Mouse (Mus musculus) heart, embryonic 13.5 days (tissue): ENCODE results near the gene Cdh26. TPM values are rescaled to one million over a fixed set of nuclear protein-coding genes. Genes with fewer than 3 reads are reported as not detected.

Experiments
- ATAC-seq: fragments of 200-750 bp; cut with Nextera tagmentation; 2 replicates; pipeline ENCODE4 v1.8.0; 2017; ENCODE audit warnings: moderate TSS enrichment; ENCODE audit not compliant: insufficient number of reproducible peaks, low FRiP score, low TSS enrichment; ENCODE audit errors: extremely low read depth
- H3K27ac ChIP-seq: fragments of 300-500 bp; sonication (generic); replicated peaks from 2 replicates; pipeline ENCODE4 v1.5.1; 2015; ENCODE audit warnings: moderate library complexity, mild to moderate bottlenecking, inconsistent platforms
- H3K27me3 ChIP-seq: fragments of 300-500 bp; sonication (generic); replicated peaks from 2 replicates; pipeline ENCODE4 v1.6.1; 2015; ENCODE audit warnings: mild to moderate bottlenecking, inconsistent platforms
- H3K36me3 ChIP-seq: fragments of 300-500 bp; sonication (generic); 2 replicates; pipeline ENCODE4 v1.6.1; 2015; ENCODE audit warnings: mild to moderate bottlenecking, inconsistent platforms
- H3K4me1 ChIP-seq: fragments of 300-500 bp; sonication (generic); 2 replicates; pipeline ENCODE4 v1.6.1; 2015; ENCODE audit warnings: inconsistent platforms
- H3K4me2 ChIP-seq: fragments of 300-500 bp; sonication (generic); 2 replicates; pipeline ENCODE4 v1.6.1; 2015; ENCODE audit warnings: inconsistent platforms, mild to moderate bottlenecking, moderate library complexity
- H3K4me3 ChIP-seq: fragments of 300-500 bp; sonication (generic); 2 replicates; pipeline ENCODE4 v1.5.1; 2015; ENCODE audit warnings: moderate library complexity, mild to moderate bottlenecking, inconsistent platforms
- H3K9ac ChIP-seq: fragments of 300-500 bp; sonication (generic); 2 replicates; pipeline ENCODE4 v1.6.1; 2015; ENCODE audit warnings: inconsistent platforms, mild to moderate bottlenecking, moderate library complexity
- H3K9me3 ChIP-seq: fragments of 300-500 bp; sonication (generic); 2 replicates; pipeline ENCODE4 v1.6.1; 2016; ENCODE audit warnings: inconsistent platforms
- WGBS: fragments of 180-500 bp; shearing (Covaris S2); methylation state at CpG from one replicate; pipeline ENCODE4 v1.1.7; 2015; ENCODE audit warnings: mixed read lengths; 5-methylcytosine and 5-hydroxymethylcytosine counted together
- polyA plus RNA-seq: library from polyadenylated mRNA; unstranded; fragments of >200 nt; fragmentation: Nextera tagmentation; extraction: Ambion mirVana; gene quantifications from 2 replicates; pipeline ENCODE4 v1.2.1, GENCODE M21; 2015

The Cdh26 gene
- polyA plus RNA-seq, 1 experiment from 2014 or later = 0.07 TPM

DNA sequence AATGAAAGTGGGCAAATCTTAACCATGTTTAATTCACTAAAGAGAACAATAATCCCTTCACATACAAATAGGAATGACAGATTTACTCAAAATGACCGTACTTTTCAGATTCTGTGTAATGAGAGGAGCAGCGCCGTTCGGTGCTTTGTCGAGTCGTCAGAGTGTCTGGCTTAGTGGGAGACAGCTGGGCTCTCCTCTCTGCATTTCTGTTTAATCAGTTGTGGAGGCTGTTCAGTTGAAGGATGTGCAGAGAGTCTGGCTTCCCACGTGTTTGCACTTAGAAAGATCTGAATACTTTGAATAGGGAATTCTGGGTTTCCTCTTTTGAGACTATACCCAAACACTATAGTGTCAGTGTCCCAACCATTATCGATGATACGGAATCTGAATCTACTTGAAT, 7.0 kb downstream of the Cdh26 start:
- no peak overlapping the region for H3K4me3 ChIP-seq
- no peak overlapping the region for H3K27ac ChIP-seq
- ATAC-seq = no peak
- 53% methylated on average over 9 of the region's 9 CpGs for WGBS
- 0 out of 2 replicates have a peak, but pooled peaks cover 4% of the 10 kb centered on the region for H3K4me1 ChIP-seq
- H3K36me3 ChIP-seq = no peaks in the 10 kb centered on the region
- H3K9ac ChIP-seq = no peak overlapping the region
- H3K9me3 ChIP-seq = no peaks in the 10 kb centered on the region
- no peaks in the 10 kb centered on the region for H3K27me3 ChIP-seq
- no peak overlapping the region for H3K4me2 ChIP-seq

DNA sequence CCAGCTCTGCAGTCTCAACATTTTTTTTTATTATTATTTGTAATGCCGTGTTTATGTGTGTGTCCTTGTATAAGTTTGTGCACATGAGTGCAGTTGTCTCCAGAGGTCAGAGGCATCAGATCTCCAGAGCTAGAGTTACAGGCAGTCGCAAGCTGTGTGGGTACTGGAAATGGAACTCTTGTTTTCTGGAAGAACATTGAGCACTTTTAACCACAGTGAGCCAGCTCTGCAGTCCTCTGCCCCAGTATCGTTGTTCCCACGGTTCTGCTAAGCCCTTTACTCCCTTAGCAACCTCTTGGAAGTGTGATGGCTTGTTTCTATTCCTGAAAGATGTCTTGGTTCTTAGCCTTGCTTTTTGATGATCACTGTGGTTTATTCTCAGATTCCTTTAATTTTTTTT, 19.1 kb downstream of the Cdh26 start:
- no peak overlapping the region for H3K4me2 ChIP-seq
- H3K4me3 ChIP-seq = no peak overlapping the region
- WGBS = 77% methylated on average over 4 of the region's 4 CpGs

DNA sequence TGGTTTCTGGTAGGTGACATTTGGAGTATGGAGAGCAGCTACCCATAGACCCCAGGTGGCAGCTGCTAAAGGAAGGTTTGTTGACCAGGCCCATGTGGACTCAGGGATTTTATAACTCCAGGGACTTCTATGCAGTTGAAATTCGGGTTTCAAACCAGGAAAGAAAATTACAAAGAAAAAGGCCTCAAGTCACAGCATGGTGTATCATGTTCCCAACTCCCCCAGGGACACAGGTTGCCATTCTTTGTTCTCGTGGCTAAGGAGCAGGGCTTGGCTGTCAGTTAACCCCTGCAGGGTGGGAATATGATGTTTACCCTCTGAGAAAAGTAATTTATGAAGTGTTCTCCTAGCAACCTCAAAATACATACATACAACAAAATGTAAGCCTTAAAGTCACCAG, 19.9 kb downstream of the Cdh26 start:
- no peak overlapping the region for H3K9ac ChIP-seq
- WGBS = 30% methylated on average over 2 of the region's 2 CpGs
- no peaks in the 10 kb centered on the region for H3K27me3 ChIP-seq
- no peak overlapping the region for H3K27ac ChIP-seq
- no peak for ATAC-seq
- no peak overlapping the region for H3K4me3 ChIP-seq
- H3K4me2 ChIP-seq = no peak overlapping the region
- no peaks in the 10 kb centered on the region for H3K36me3 ChIP-seq
- H3K4me1 ChIP-seq = no peaks in the 10 kb centered on the region
- H3K9me3 ChIP-seq = no peaks in the 10 kb centered on the region

More for the DNA sequence above, 19.1 kb downstream of the Cdh26 start:
- Histone ChIP-seq H3K36me3 (no peaks in the 10 kb centered on the region), H3K27ac (no peak overlapping the region), H3K4me1 (no peaks in the 10 kb centered on the region), H3K9ac (no peak overlapping the region), H3K9me3 (no peaks in the 10 kb centered on the region), H3K27me3 (no peaks in the 10 kb centered on the region)
- no peak for ATAC-seq

GRCm38 (mm10) chr2:178450961-178451360, 20.6 kb downstream of the Cdh26 start:
- no peaks in the 10 kb centered on the region for H3K36me3 ChIP-seq
- no peak overlapping the region for H3K4me2 ChIP-seq
- H3K27ac ChIP-seq = no peak overlapping the region
- WGBS = 56% methylated on average over 10 of the region's 10 CpGs
- H3K9ac ChIP-seq = no peak overlapping the region
- no peaks in the 10 kb centered on the region for H3K27me3 ChIP-seq
- no peak for ATAC-seq
- H3K4me1 ChIP-seq = no peaks in the 10 kb centered on the region
- no peaks in the 10 kb centered on the region for H3K9me3 ChIP-seq
- no peak overlapping the region for H3K4me3 ChIP-seq

DNA sequence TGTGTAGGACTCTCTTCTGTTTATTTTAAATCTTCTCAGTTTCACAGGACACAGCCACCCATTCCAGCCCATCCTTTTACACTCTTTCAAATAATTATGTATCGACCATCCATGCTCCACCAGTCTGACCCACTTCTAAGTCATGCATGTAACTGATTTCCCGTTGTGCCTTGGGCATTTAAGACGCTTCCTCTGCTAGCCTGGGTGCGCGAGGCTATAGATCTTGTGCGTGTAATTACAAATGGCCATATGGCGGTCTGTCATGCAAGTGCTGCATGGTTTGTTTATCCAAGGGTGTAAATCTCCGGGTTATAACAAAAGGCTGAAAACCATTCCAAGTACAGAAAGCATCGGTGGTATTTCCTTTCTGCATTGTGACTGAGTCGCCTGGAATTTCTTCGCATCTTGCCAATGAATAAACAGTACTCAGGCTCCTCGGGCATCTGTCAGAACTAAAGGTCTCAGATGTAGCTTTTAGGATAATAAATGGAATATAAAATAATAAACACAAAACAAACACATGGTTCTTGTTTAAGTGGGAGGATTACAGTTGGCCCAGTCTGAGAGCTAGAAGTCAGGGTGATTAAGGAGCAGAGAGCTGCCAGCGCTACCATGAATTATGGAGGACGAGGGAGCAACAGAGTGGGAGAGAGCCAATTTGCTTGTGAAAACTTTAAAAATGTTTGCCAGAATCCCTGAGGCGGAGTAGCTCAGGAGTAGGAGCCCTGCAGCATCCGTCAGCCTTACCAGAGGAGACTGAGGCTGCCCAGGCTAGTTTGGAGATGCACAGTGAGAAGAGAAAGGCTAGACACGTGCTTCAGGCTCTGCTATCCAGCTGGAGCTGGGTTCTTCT, 24.6 kb downstream of the Cdh26 start:
- H3K9ac ChIP-seq = no peak overlapping the region
- peak overlapping the region; percentile 25; the same call in 1 of the 2 replicates for H3K4me2 ChIP-seq
- peak overlapping the region; percentile 39; the same call in 1 of the 2 replicates for H3K27ac ChIP-seq
- no peaks in the 10 kb centered on the region for H3K4me1 ChIP-seq
- ATAC-seq = no peak
- no peaks in the 10 kb centered on the region for H3K27me3 ChIP-seq
- WGBS = 56% methylated on average over 17 of the region's 17 CpGs
- no peak overlapping the region for H3K4me3 ChIP-seq
- no peaks in the 10 kb centered on the region for H3K9me3 ChIP-seq
- H3K36me3 ChIP-seq = no peaks in the 10 kb centered on the region

- Histone ChIP-seq H3K4me3 (no peak overlapping the region), H3K27ac (no peak overlapping the region), H3K4me2 (no peak overlapping the region), H3K9me3 (peaks cover 4% of the 10 kb centered on the region; the same call in 1 of the 2 replicates), H3K27me3 (no peaks in the 10 kb centered on the region), H3K36me3 (no peaks in the 10 kb centered on the region), H3K9ac (no peak overlapping the region), H3K4me1 (no peaks in the 10 kb centered on the region; the same call in 1 of the 2 replicates)
- WGBS = 85% methylated on average over 6 of the region's 6 CpGs
- ATAC-seq = no peak
These were observed 27.1 kb downstream of the Cdh26 start for GRCm38 (mm10) chr2:178457414-178457813.

DNA sequence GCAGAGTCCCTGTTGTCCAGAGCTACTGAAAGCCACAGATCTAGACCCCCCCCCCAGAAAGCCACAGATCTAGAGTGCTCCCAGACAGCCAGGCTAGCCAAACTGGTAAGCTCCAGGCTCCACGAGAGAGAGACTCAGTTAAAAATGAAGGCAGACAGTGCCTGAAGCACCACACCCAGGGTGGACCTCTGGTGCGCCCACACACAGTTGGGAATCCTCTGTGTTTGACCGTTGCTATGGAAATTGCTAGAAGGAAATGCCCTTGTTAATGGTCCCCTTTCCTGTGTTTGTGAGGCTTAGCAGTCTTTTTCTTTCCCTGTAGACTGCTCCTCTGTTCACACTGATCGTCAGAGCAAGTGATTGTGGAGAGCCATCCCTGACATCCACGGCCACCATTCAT, 30.0 kb downstream of the Cdh26 start:
- Histone ChIP-seq H3K4me2 (no peak overlapping the region), H3K36me3 (no peaks in the 10 kb centered on the region), H3K9me3 (peaks cover 4% of the 10 kb centered on the region; the same call in 1 of the 2 replicates), H3K9ac (no peak overlapping the region), H3K4me1 (no peaks in the 10 kb centered on the region; the same call in 1 of the 2 replicates), H3K27ac (no peak overlapping the region), H3K27me3 (no peaks in the 10 kb centered on the region), H3K4me3 (no peak overlapping the region)
- no peak for ATAC-seq
- WGBS = 54% methylated on average over 5 of the region's 5 CpGs

DNA sequence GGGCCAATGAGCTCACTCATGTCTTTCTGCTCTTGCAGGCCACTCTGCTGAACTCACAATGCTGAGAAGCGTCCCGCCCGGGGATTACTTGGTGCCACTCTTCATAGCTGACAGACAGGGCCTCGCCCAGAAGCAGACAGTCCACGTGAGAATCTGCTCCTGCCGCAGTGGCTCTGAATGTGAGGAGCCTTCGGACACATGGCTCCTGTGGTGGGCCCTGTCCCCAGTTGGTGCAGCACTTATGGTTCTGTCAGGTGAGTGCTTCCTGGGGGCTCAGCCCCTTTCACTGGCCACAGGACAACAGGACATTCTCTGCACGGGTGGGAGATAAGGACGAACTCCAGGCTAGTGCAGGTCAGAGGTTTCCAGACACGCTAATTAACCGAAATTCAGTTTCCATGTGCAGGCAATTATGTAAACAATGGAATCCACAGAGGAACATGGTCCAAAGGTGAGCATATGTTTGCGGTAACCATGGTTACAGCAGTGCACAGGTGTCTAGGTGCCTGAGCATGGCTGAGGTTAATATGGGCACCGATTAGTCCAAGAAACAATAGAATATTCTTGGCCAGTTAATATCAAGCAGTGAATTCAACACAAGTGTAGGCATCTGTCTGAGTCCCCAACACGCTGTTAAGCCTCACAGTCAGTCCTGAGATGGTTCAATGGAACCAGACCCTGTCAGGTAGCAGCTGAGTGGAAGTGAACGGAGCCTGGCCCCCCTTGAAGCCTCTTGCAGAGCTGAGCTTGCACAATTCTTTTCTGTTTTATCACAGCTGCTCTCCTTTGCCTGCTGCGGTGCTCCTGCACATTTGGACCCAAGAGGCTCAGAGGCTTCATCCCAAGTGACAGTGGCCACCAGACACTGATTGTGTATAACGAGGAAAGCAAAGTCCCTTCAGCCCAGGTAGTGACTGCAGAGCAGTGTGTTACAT, 41.5 kb downstream of the Cdh26 start:
- no peak overlapping the region for H3K4me3 ChIP-seq
- H3K27me3 ChIP-seq = 0 out of 2 replicates have a peak, but pooled peaks cover 7% of the 10 kb centered on the region
- WGBS = 67% methylated on average over 17 of the region's 17 CpGs
- no peaks in the 10 kb centered on the region for H3K9me3 ChIP-seq
- ATAC-seq = no peak
- no peak overlapping the region for H3K9ac ChIP-seq
- H3K36me3 ChIP-seq = no peaks in the 10 kb centered on the region
- no peak overlapping the region for H3K27ac ChIP-seq
- no peak overlapping the region for H3K4me2 ChIP-seq
- no peaks in the 10 kb centered on the region for H3K4me1 ChIP-seq

- Histone ChIP-seq H3K4me1 (no peaks in the 10 kb centered on the region), H3K9me3 (no peaks in the 10 kb centered on the region), H3K4me3 (no peak overlapping the region), H3K36me3 (no peaks in the 10 kb centered on the region), H3K4me2 (no peak overlapping the region), H3K9ac (no peak overlapping the region), H3K27ac (no peak overlapping the region), H3K27me3 (0 out of 2 replicates have a peak, but pooled peaks cover 7% of the 10 kb centered on the region)
- ATAC-seq = no peak
- WGBS = 72% methylated on average over 10 of the region's 10 CpGs
These were observed 43.6 kb downstream of the Cdh26 start for GRCm38 (mm10) chr2:178473916-178474315.

GRCm38 (mm10) chr2:178477228-178477627, 46.9 kb downstream of the Cdh26 start:
- 51% methylated on average over 2 of the region's 2 CpGs for WGBS
- Histone ChIP-seq H3K9me3 (no peaks in the 10 kb centered on the region), H3K36me3 (no peaks in the 10 kb centered on the region), H3K27ac (no peak overlapping the region), H3K9ac (no peak overlapping the region), H3K27me3 (0 out of 2 replicates have a peak, but pooled peaks cover 7% of the 10 kb centered on the region), H3K4me2 (no peak overlapping the region), H3K4me3 (no peak overlapping the region), H3K4me1 (no peaks in the 10 kb centered on the region)
- ATAC-seq = no peak

GRCm38 (mm10) chr2:178479011-178479410, 48.7 kb downstream of the Cdh26 start:
- Histone ChIP-seq H3K9ac (no peak overlapping the region), H3K36me3 (no peaks in the 10 kb centered on the region), H3K4me1 (no peaks in the 10 kb centered on the region), H3K9me3 (no peaks in the 10 kb centered on the region), H3K4me3 (no peak overlapping the region), H3K4me2 (no peak overlapping the region), H3K27ac (no peak overlapping the region), H3K27me3 (no peaks in the 10 kb centered on the region)
- ATAC-seq = no peak
- 73% methylated on average over 2 of the region's 2 CpGs for WGBS
